Mouse (Mus musculus) retina, adult 2 months (tissue): ENCODE results near the gene Try4.
"Not testable (repeated sequence)": the region's sequence is repeated elsewhere in the genome, so short reads cannot be mapped to it uniquely, and the experiment has no call there.

Experiments used
- DNase-seq: peaks from one replicate; pipeline ENCODE4 v3.0.0-alpha.2; 2012; ENCODE audit warnings: low read depth, low spot score

Try4 gene

DNA sequence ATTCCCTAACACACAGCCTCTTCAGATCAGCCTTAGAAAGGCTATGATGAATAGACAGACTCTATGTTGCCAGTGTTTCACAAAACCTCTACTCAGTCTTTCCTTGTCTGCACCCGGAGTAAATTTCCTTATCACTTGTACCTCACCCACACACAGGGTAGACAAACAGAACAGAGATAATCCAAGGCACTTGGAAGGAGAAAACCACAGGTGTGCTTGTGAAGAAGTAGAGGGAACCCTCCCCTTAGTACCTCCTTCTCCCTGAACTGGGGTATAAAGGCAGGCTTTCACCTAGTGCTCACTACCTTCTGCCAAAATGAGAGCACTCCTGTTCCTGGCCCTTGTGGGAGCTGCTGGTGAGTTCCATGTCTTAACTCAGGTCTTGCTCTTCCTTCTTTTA is at the start of gene Try4:
Gene Try4, plus strand, starts transcription at position 301 of the 400 bp plus-strand sequence.
- DNase-seq = no peak

DNA sequence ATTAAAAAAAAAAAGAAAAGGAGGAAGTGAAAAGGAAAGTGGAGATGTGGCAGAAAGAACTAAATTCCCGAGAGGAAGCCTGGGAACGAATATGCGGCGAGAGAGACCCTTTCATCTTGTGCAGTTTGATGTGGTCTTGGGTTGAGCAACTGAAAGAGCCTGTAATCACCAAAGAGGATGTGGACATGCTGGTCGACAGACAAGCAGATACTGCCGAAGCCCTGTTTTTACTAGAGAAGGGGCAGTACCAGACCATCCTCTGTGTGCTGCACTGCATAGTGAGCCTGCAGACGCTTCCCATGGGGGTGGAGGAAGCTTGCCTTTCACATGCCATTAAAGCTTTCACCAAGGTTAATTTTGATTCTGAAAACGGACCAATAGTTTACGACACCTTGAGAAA is 48.8 kb upstream of the Try4 start:
- DNase-seq = not testable (repeated sequence)

DNA sequence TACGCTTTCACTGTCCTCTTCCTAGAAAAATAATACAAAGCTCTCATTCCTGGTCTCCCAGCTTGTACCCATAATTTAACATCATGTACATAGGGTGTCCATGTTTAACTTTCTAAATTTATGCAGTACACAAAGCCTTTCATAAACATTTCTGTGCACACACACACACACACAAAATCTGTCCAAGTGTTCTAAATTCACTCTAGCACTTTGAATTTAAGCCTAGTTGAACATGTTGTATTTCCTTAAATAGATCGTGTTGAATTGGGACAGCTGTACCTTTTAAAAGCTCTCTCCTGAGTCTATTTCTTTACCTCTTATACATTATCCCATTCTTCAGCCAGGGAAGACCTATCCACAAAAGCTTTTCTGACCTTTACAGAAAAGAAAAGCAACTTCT is 45.6 kb upstream of the Try4 start:
- DNase-seq = no peak

DNA sequence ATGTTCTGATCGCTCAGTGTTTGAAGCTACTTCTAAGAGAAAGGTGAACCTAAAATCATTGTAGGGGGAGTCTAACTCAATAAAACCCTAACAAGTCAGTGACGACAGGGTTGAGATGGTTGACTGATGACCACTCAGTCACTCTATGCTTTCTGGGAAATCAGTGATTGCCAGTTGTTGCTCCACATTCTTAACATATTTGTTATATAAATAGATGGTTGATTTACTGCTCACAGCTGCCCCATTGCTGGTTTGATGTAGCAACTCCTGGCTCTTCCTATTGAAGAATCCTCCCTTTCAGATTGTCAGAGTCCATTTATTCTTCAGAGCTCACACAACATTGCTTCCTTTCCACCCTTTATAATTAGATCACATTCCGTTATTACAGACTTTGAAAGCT is 44.6 kb upstream of the Try4 start:
- DNase-seq = no peak

DNA sequence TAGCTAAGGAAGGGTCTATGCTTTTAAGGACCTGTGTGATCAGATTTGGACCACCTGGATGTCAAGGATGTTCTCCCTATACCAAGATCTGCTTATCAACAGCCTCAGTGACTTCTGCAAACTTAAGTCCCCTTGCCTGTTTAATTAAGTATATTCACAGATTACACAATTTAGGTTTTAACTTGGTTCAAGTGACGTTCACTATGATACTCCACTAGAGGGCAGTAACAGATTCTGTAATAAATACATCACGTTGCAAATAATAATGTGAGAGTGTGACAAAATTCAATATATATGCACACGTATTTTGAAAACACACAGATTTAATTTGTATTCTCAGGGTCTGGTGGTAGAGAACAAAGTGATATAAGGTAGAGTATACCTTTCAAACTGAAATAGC is 39.3 kb upstream of the Try4 start:
- no peak for DNase-seq

DNA sequence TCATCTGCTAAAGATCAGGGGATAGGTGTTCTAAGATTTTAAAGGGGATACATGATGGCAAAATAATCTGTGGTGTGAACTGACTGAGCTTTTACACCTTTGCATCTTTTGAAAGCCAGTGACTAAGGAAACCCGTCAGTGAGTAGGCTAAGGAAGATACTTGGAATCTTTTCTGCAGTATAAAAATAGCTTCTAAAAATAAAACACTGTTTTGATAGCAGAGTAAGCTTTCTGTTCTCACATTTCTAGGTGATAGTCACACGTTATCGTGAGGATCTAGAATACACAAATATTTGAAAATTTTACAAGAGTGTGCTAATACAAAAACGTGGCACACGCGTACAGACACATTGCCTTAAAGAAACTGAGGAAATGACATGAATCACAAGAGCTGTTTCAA is 35.9 kb upstream of the Try4 start:
- no peak for DNase-seq

DNA sequence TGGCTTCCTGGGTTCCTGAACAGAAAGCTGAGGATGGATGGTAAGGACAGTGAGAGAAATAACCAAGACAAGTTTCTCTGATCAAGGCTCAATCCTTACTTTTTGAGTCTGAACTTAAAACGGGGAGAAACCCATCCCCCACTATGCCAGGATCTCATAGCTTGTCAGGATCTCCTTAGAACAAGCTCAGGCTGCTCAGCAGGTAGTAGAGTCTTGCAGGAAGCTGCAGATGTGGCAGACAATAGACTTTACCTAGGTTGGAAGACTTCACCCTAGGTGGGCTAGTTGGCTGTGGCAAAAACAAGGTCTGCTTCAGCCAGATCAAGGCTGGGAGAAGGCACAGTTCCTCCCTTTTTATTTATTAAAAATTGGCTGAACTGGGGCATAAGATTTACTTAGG is 3.8 kb upstream of the Try4 start:
- no peak for DNase-seq

DNA sequence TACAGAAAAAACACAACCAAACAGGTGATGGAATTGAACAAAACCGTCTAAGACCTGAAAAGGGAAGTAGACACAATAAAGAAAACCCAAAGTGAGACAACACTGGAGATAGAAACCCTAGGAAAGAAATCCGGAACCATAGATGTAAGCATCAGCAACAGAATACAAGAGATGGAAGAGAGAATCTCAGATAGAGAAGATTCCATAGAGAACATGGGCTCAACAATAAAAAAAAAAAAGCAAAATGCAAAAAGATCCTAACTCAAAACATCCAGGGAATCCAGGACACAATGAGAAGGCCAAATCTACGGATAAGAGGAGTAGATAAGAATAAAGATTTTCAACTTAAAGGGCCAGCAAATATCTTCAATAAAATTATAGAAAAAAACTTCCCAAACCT is 14.7 kb downstream of the Try4 start, which contains the start of gene Try5:
Gene Try5, minus strand, starts transcription at position 101 of the 400 bp plus-strand sequence.
- not testable (repeated sequence) for DNase-seq

DNA sequence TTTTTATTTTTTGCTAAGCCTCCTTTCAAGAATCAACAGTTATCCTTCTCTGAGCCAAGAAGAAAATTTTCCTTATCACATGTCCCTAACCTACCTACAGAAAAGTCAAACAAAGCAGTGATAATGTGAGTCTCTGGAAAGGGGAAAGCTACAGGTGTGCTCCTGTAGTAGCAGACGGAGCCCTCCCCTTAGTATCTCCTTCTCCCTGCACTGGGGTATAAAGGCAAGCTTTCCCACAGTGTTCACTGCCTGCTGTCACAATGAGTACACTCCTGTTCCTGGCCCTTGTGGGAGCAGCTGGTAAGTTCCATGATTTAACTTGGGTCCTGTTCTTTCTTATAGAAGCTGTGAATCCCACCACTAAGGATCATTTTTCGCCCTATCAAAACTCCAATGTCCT is 51.9 kb downstream of the Try4 start, which contains the start of gene Try10:
Gene Try10, plus strand, starts transcription at position 174 of the 400 bp plus-strand sequence.
- no peak for DNase-seq
